Mouse (Mus musculus) hindbrain, embryonic 14.5 days (tissue): ENCODE data around the gene Gli1. TPM values are rescaled to one million over a fixed set of nuclear protein-coding genes. Genes with fewer than 3 reads are reported as not detected.
"Not testable (repeated sequence)": the region's sequence is repeated elsewhere in the genome, so short reads cannot be mapped to it uniquely, and the experiment has no call there.

Experiments used
- ATAC-seq: fragments of 200-750 bp; cut with Nextera tagmentation; 2 replicates; pipeline ENCODE4 v1.8.0; 2017; ENCODE audit warnings: moderate number of reproducible peaks, mild to moderate bottlenecking, moderate TSS enrichment, moderate library complexity; ENCODE audit not compliant: low FRiP score
- DNase-seq: peaks from one replicate; pipeline ENCODE4 v3.0.0-alpha.2; 2015; ENCODE audit warnings: low spot score
- H3K27ac ChIP-seq: fragments of 300-500 bp; sonication (generic); 2 replicates; pipeline ENCODE4 v1.5.1; 2014; ENCODE audit warnings: mild to moderate bottlenecking, moderate library complexity
- H3K27me3 ChIP-seq: fragments of 300-500 bp; sonication (generic); 2 replicates; pipeline ENCODE4 v1.6.1; 2014; ENCODE audit warnings: mild to moderate bottlenecking, low read length, mixed read lengths; ENCODE audit not compliant: control insufficient read depth, insufficient read depth
- H3K36me3 ChIP-seq: fragments of 300-500 bp; sonication (generic); replicated peaks from 2 replicates; pipeline ENCODE4 v1.6.1; 2014; ENCODE audit not compliant: control insufficient read depth, insufficient read depth
- H3K4me1 ChIP-seq: fragments of 300-500 bp; sonication (generic); replicated peaks from 2 replicates; pipeline ENCODE4 v1.6.1; 2014; ENCODE audit warnings: antibody characterized with exemption, low read length, mixed read lengths; ENCODE audit not compliant: control insufficient read depth, insufficient read depth
- H3K4me2 ChIP-seq: fragments of 300-500 bp; sonication (generic); replicated peaks from 2 replicates; pipeline ENCODE4 v1.6.1; 2014; ENCODE audit warnings: mild to moderate bottlenecking, moderate library complexity
- H3K4me3 ChIP-seq: fragments of 300-500 bp; sonication (generic); replicated peaks from 2 replicates; pipeline ENCODE4 v1.5.1; 2014; ENCODE audit warnings: mild to moderate bottlenecking, low read length
- H3K9ac ChIP-seq: fragments of 300-500 bp; sonication (generic); 2 replicates; pipeline ENCODE4 v1.6.1; 2014
- H3K9me3 ChIP-seq: fragments of 300-500 bp; sonication (generic); 2 replicates; pipeline ENCODE4 v1.6.1; 2016; ENCODE audit warnings: low read length; ENCODE audit not compliant: control insufficient read depth
- WGBS: fragments of 180-500 bp; shearing (Covaris S2); extraction: QIAGEN DNeasy Blood & Tissue Kit; methylation state at CpG from one replicate; pipeline ENCODE4 v1.1.7; 2014; 5-methylcytosine and 5-hydroxymethylcytosine counted together
- polyA plus RNA-seq: library from polyadenylated mRNA; unstranded; fragments of >200 nt; fragmentation: Nextera tagmentation; extraction: Ambion mirVana; gene quantifications from 2 replicates; pipeline ENCODE4 v1.2.1, GENCODE M21; 2014

Gene Gli1
- polyA plus RNA-seq, 1 experiment from 2014 or later = 1.3 TPM

GRCm38 (mm10) chr10:127318009-127318408, 23.8 kb downstream of the Gli1 start:
- Histone ChIP-seq H3K4me3 (no peak overlapping the region), H3K9ac (no peak overlapping the region), H3K27ac (no peak overlapping the region), H3K4me1 (no peaks in the 10 kb centered on the region), H3K36me3 (no peaks in the 10 kb centered on the region), H3K4me2 (no peak overlapping the region), H3K9me3 (no peaks in the 10 kb centered on the region), H3K27me3 (peaks cover 8% of the 10 kb centered on the region; the same call in 1 of the 2 replicates)
- no peak for DNase-seq
- WGBS = 48% methylated on average over 4 of the region's 4 CpGs
- no peak for ATAC-seq

GRCm38 (mm10) chr10:127317277-127317676, 24.5 kb downstream of the Gli1 start:
- DNase-seq (no peak), ATAC-seq (no peak)
- H3K9ac ChIP-seq = no peak overlapping the region
- whole genome bisulfite sequencing = 81% methylated on average over 2 of the region's 2 CpGs
- H3K9me3 ChIP-seq = no peaks in the 10 kb centered on the region
- H3K27ac ChIP-seq = no peak overlapping the region
- H3K4me1 ChIP-seq = no peaks in the 10 kb centered on the region
- no peak overlapping the region for H3K4me2 ChIP-seq
- no peaks in the 10 kb centered on the region for H3K36me3 ChIP-seq
- H3K27me3 ChIP-seq = 0 out of 2 replicates have a peak, but pooled peaks cover 2% of the 10 kb centered on the region
- H3K4me3 ChIP-seq = no peak overlapping the region

GRCm38 (mm10) chr10:127314950-127315349, 26.8 kb downstream of the Gli1 start:
- not testable (repeated sequence) for ATAC-seq, H3K9me3 ChIP-seq, H3K27ac ChIP-seq, H3K9ac ChIP-seq, DNase-seq, H3K4me3 ChIP-seq, H3K36me3 ChIP-seq, H3K4me2 ChIP-seq, H3K27me3 ChIP-seq, H3K4me1 ChIP-seq
- 69% methylated on average over 1 of the region's 1 CpGs for WGBS

- H3K4me2 ChIP-seq, ATAC-seq, H3K4me1 ChIP-seq, H3K9ac ChIP-seq, H3K9me3 ChIP-seq, H3K4me3 ChIP-seq, H3K27ac ChIP-seq, DNase-seq, H3K27me3 ChIP-seq: not testable (repeated sequence)
- WGBS = 91% methylated on average over 5 of the region's 5 CpGs
- H3K36me3 ChIP-seq = peaks cover 11% of the 10 kb centered on the region
These were observed 28.3 kb downstream of the Gli1 start for GRCm38 (mm10) chr10:127313516-127313915.

- Histone ChIP-seq H3K4me3 (no peak overlapping the region), H3K27me3 (no peaks in the 10 kb centered on the region), H3K9ac (no peak overlapping the region), H3K4me1 (peaks cover 7% of the 10 kb centered on the region; the same call in 1 of the 2 replicates), H3K27ac (no peak overlapping the region), H3K9me3 (no peaks in the 10 kb centered on the region), H3K36me3 (peaks cover 17% of the 10 kb centered on the region), H3K4me2 (peak overlapping the region; percentile 64; the same call in 1 of the 2 replicates)
- DNase-seq = no peak
- no peak for ATAC-seq
- 83% methylated on average over 4 of the region's 4 CpGs for WGBS
These were observed 28.9 kb downstream of the Gli1 start for GRCm38 (mm10) chr10:127312858-127313257.

- H3K27ac ChIP-seq = peak overlapping the region; percentile 73
- H3K9ac ChIP-seq = peak overlapping the region; percentile 56
- ATAC-seq = peak; percentile 51; the same call in 1 of the 2 replicates
- DNase-seq = peak; percentile 82
- peaks cover 7% of the 10 kb centered on the region; the same call in 1 of the 2 replicates for H3K4me1 ChIP-seq
- H3K36me3 ChIP-seq = peaks cover 23% of the 10 kb centered on the region
- WGBS = 0% methylated on average over 4 of the region's 4 CpGs
- no peaks in the 10 kb centered on the region for H3K9me3 ChIP-seq
- peak overlapping the region; percentile 64 for H3K4me2 ChIP-seq
- peak overlapping the region; percentile 64 for H3K4me3 ChIP-seq
- H3K27me3 ChIP-seq = no peaks in the 10 kb centered on the region
These were observed 29.5 kb downstream of the Gli1 start for GRCm38 (mm10) chr10:127312356-127312676.

GRCm38 (mm10) chr10:127311476-127312355, 30.1 kb downstream of the Gli1 start, which contains the start of gene Mars:
Gene Mars (minus strand): TSS chr10:127311786.
- peaks cover 29% of the 10 kb centered on the region for H3K36me3 ChIP-seq
- peaks cover 7% of the 10 kb centered on the region; the same call in 1 of the 2 replicates for H3K4me1 ChIP-seq
- H3K9me3 ChIP-seq = no peaks in the 10 kb centered on the region
- WGBS = under 1% methylated on average over 65 of the region's 65 CpGs
- DNase-seq (peak; percentile 94), ATAC-seq (peak; percentile 97)
- peak within 1 kb of the TSS; percentile 64 for H3K4me3 ChIP-seq
- H3K9ac ChIP-seq = peak within 1 kb of the TSS; percentile 75
- no peaks in the 10 kb centered on the region for H3K27me3 ChIP-seq
- H3K27ac ChIP-seq = peak within 1 kb of the TSS; percentile 73
- peak within 1 kb of the TSS; percentile 64 for H3K4me2 ChIP-seq

GRCm38 (mm10) chr10:127310523-127311475, 31.0 kb downstream of the Gli1 start:
- H3K4me2 ChIP-seq = peak overlapping the region; percentile 64
- whole genome bisulfite sequencing = 40% methylated on average over 23 of the region's 23 CpGs
- ATAC-seq = peak; percentile 19

GRCm38 (mm10) chr10:127309167-127309566, 32.6 kb downstream of the Gli1 start:
- not testable (repeated sequence) for H3K9me3 ChIP-seq, H3K4me1 ChIP-seq, ATAC-seq, H3K9ac ChIP-seq, DNase-seq, H3K4me2 ChIP-seq, H3K4me3 ChIP-seq, H3K27ac ChIP-seq, H3K27me3 ChIP-seq
- 96% methylated on average over 3 of the region's 3 CpGs for WGBS
- H3K36me3 ChIP-seq = peaks cover 54% of the 10 kb centered on the region

More at GRCm38 (mm10) chr10:127310523-127311475, 31.0 kb downstream of the Gli1 start:
- Histone ChIP-seq H3K4me3 (peak overlapping the region; percentile 64), H3K4me1 (peaks cover 7% of the 10 kb centered on the region; the same call in 1 of the 2 replicates), H3K9me3 (no peaks in the 10 kb centered on the region), H3K36me3 (peaks cover 38% of the 10 kb centered on the region), H3K27me3 (no peaks in the 10 kb centered on the region), H3K27ac (peak overlapping the region; percentile 66), H3K9ac (peak overlapping the region; percentile 75)
- DNase-seq = peak; percentile 55
